Mouse (Mus musculus) cerebral cortex, adult 2 months (tissue): ENCODE results near the gene Arhgap24.

Experiments used
- WGBS: fragments of 180-500 bp; shearing (Covaris S2); methylation state at CpG from one replicate; pipeline ENCODE4 v1.1.7; 2018; 5-methylcytosine and 5-hydroxymethylcytosine counted together

Gene Arhgap24

GRCm38 (mm10) chr5:102803675-102804074 lies 322.5 kb downstream of the Arhgap24 start:
- 76% methylated on average over 4 of the region's 4 CpGs for WGBS

GRCm38 (mm10) chr5:102810366-102810957 lies 329.3 kb downstream of the Arhgap24 start:
- WGBS = 88% methylated on average over 7 of the region's 7 CpGs

- 91% methylated on average over 3 of the region's 3 CpGs for WGBS
Measured at GRCm38 (mm10) chr5:102813271-102813670, 332.1 kb downstream of the Arhgap24 start.

- WGBS = 85% methylated on average over 7 of the region's 7 CpGs
Measured at GRCm38 (mm10) chr5:102817641-102818040, 336.4 kb downstream of the Arhgap24 start.

GRCm38 (mm10) chr5:102825538-102825937 lies 344.3 kb downstream of the Arhgap24 start:
- WGBS = 75% methylated on average over 8 of the region's 8 CpGs

GRCm38 (mm10) chr5:102839071-102839470 lies 357.9 kb downstream of the Arhgap24 start:
- WGBS = 63% methylated on average over 4 of the region's 4 CpGs

- 66% methylated on average over 5 of the region's 5 CpGs for WGBS
Measured at GRCm38 (mm10) chr5:102843934-102844709, 362.9 kb downstream of the Arhgap24 start.

- under 1% methylated on average over 21 of the region's 21 CpGs for WGBS
Measured at GRCm38 (mm10) chr5:102844731-102845598, 363.8 kb downstream of the Arhgap24 start.

- 38% methylated on average over 11 of the region's 11 CpGs for WGBS
Measured at GRCm38 (mm10) chr5:102845800-102846199, 364.6 kb downstream of the Arhgap24 start.

GRCm38 (mm10) chr5:102847859-102848258 lies 366.7 kb downstream of the Arhgap24 start:
- 63% methylated on average over 4 of the region's 4 CpGs for WGBS

- WGBS = 90% methylated on average over 2 of the region's 2 CpGs
Measured at GRCm38 (mm10) chr5:102851761-102852160, 370.6 kb downstream of the Arhgap24 start.

GRCm38 (mm10) chr5:102853750-102854149 lies 372.6 kb downstream of the Arhgap24 start:
- 81% methylated on average over 1 of the region's 1 CpGs for WGBS

- 33% methylated on average over 10 of the region's 10 CpGs for WGBS
Measured at GRCm38 (mm10) chr5:102855805-102856204, 374.6 kb downstream of the Arhgap24 start.

GRCm38 (mm10) chr5:102859749-102860148 lies 378.6 kb downstream of the Arhgap24 start:
- 88% methylated on average over 11 of the region's 11 CpGs for WGBS

GRCm38 (mm10) chr5:102868196-102868595 lies 387.0 kb downstream of the Arhgap24 start:
- 76% methylated on average over 5 of the region's 5 CpGs for WGBS

GRCm38 (mm10) chr5:102872996-102873395 lies 391.8 kb downstream of the Arhgap24 start:
- 92% methylated on average over 9 of the region's 9 CpGs for WGBS

- 24% methylated on average over 11 of the region's 11 CpGs for WGBS
Measured at GRCm38 (mm10) chr5:102874605-102875298, 393.6 kb downstream of the Arhgap24 start.

GRCm38 (mm10) chr5:102875628-102876027 lies 394.4 kb downstream of the Arhgap24 start:
- WGBS = 54% methylated on average over 16 of the region's 16 CpGs

GRCm38 (mm10) chr5:102888482-102889162 lies 407.4 kb downstream of the Arhgap24 start:
- WGBS = 82% methylated on average over 14 of the region's 14 CpGs

- 91% methylated on average over 2 of the region's 2 CpGs for WGBS
Measured at GRCm38 (mm10) chr5:102889163-102889488, 407.9 kb downstream of the Arhgap24 start.

- 96% methylated on average over 11 of the region's 11 CpGs for WGBS
Measured at GRCm38 (mm10) chr5:102892226-102892625, 411.0 kb downstream of the Arhgap24 start.
